ENCODE assay signal across 32 mouse cellular contexts in genomic region chr15:103540646-103541045, GRCm38 (mm10). TPM values are rescaled to one million over a fixed set of nuclear protein-coding genes. Genes with fewer than 3 reads are reported as not detected.
DNase-seq lines count a peak whose midpoint lies in the region; ATAC-seq and TF ChIP-seq lines count a peak whose summit lies in the region.
"Had no signal": no experiment of that assay in that cellular context is flagged by ENCODE, and none has a peak within 500 bp of the region (broad histone marks: within the 10 kb centered on the region; RNA-seq: fewer than 3 reads in every experiment).

No protein-coding gene starts in this region.

- H3K9me3 ChIP-seq in neural tube, embryonic 15.5 days (replicated peaks) = no peaks in the 10 kb centered on the region
- H3K9me3 ChIP-seq: embryonic facial prominence, embryonic 12.5 days; embryonic facial prominence, embryonic 15.5 days; heart, embryonic 12.5 days; heart, embryonic 15.5 days had no signal

- DNase-seq in heart, adult 11 months = peak; percentile 67
- DNase-seq in heart, postnatal 10 days = no peak
- DNase-seq in kidney, adult 2 months = no peak
- DNase-seq in kidney, adult 9 months = no peak
- peak; percentile 9 for DNase-seq in neural tube, embryonic 10.5 days (ENCODE audit: extremely low spot score, low spot score)
- DNase-seq: adrenal gland, adult 2 months; adrenal gland, postnatal 14 days; cerebellum, adult 11 months; cerebellum, adult 2 months; cerebellum, adult 9-11 months; cerebellum, postnatal 25 days; gastrocnemius, postnatal 25 days; heart, postnatal 14 days; heart, postnatal 4 days had no signal

- no peak for TF ChIP-seq CTCF in kidney, adult 2 months (conservative IDR thresholded peaks at IDR 0.05; ENCODE audit: insufficient read depth, insufficient read length, low read depth, low read length)

- WGBS in kidney, adult 2 months = 42% methylated on average over 1 of the region's 1 CpGs
- WGBS in neural tube, embryonic 15.5 days = 85% methylated on average over 1 of the region's 1 CpGs

- no peak overlapping the region for H3K9ac ChIP-seq in neural tube, embryonic 15.5 days (replicated peaks)
- H3K9ac ChIP-seq: embryonic facial prominence, embryonic 12.5 days; embryonic facial prominence, embryonic 15.5 days; heart, embryonic 12.5 days; heart, embryonic 15.5 days; hindbrain, embryonic 14.5 days had no signal

- no peak overlapping the region for H3K4me3 ChIP-seq in kidney, adult 2 months (ENCODE audit: insufficient read depth, low read depth, low read length)
- H3K4me3 ChIP-seq in neural tube, embryonic 15.5 days (replicated peaks) = no peak overlapping the region
- H3K4me3 ChIP-seq: embryonic facial prominence, embryonic 12.5 days; embryonic facial prominence, embryonic 15.5 days; heart, adult 2 months; heart, embryonic 12.5 days; heart, embryonic 15.5 days had no signal

- intact Hi-C loops in heart, postnatal 10 days (cut with DNase I) = no loop called here

- no peak overlapping the region for H3K4me2 ChIP-seq in neural tube, embryonic 15.5 days
- H3K4me2 ChIP-seq: embryonic facial prominence, embryonic 12.5 days; embryonic facial prominence, embryonic 15.5 days; heart, embryonic 12.5 days; heart, embryonic 15.5 days; hindbrain, embryonic 14.5 days had no signal

- peak overlapping the region; percentile 85 for H3K27ac ChIP-seq in kidney, adult 2 months (ENCODE audit: insufficient read depth, low read depth, low read length)
- H3K27ac ChIP-seq in neural tube, embryonic 15.5 days (replicated peaks) = no peak overlapping the region
- H3K27ac ChIP-seq: embryonic facial prominence, embryonic 12.5 days; embryonic facial prominence, embryonic 15.5 days; heart, adult 2 months; heart, embryonic 15.5 days; hindbrain, embryonic 14.5 days; hindbrain, postnatal 0 days had no signal

- TF ChIP-seq POLR2A in kidney, adult 2 months (IDR thresholded peaks at IDR 0.05; ENCODE audit: low read depth, low read length) = no peak

- H3K4me1 ChIP-seq in kidney, adult 2 months (ENCODE audit: control insufficient read depth, insufficient read depth, low read length) = 0 out of 2 replicates have a peak, but pooled peaks cover 3% of the 10 kb centered on the region
- peaks cover 19% of the 10 kb centered on the region for H3K4me1 ChIP-seq in neural tube, embryonic 15.5 days

- H3K36me3 ChIP-seq in kidney, adult 2 months (ENCODE audit: control insufficient read depth, insufficient read depth, low read length) = no peaks in the 10 kb centered on the region
- H3K36me3 ChIP-seq in neural tube, embryonic 15.5 days = no peaks in the 10 kb centered on the region
- H3K36me3 ChIP-seq: embryonic facial prominence, embryonic 12.5 days; embryonic facial prominence, embryonic 15.5 days; heart, embryonic 12.5 days; heart, embryonic 15.5 days had no signal

- ATAC-seq in neural tube, embryonic 15.5 days (ENCODE audit: low FRiP score) = no peak
- ATAC-seq: CD4-positive, CD25-positive, alpha-beta regulatory T cell, adult 4 months; forebrain, embryonic 14.5 days; hindbrain, postnatal 0 days; inflammation-experienced regulatory T-cells, adult 6 months had no signal

- H3K27me3 ChIP-seq in kidney, adult 2 months (replicated peaks; ENCODE audit: control insufficient read depth, insufficient read depth, low read length) = no peaks in the 10 kb centered on the region
- H3K27me3 ChIP-seq in neural tube, embryonic 15.5 days (replicated peaks) = 0 out of 2 replicates have a peak, but pooled peaks cover 5% of the 10 kb centered on the region

RNA-seq across cellular contexts. Expression of gene Ppp1r1a, which starts 2.8 kb away (rescaled TPM):
- total RNA-seq in heart, postnatal 10 days (2021) = 10 to 100 TPM; 14.8 to 18.0 TPM
- polyA plus RNA-seq in kidney, adult 2 months (2012; rRNA removed) = 253 and 258 TPM in 2 replicates
- polyA plus RNA-seq in neural tube, embryonic 15.5 days (2015; fragmentation: Nextera tagmentation; extraction: Ambion mirVana) = 94.4 and 118 TPM in 2 replicates
- total RNA-seq: common myeloid progenitor, adult 5-6 weeks; MEL had no signal
- polyA plus RNA-seq: CD4-positive, CD25-positive, alpha-beta regulatory T cell, adult 4 months had no signal

RNA-seq across cellular contexts. Expression of gene Glycam1, which starts 24.2 kb away (rescaled TPM):
- not detected for total RNA-seq in heart, postnatal 10 days (2021)
- 118 TPM in 1 of 2 replicates, not detected in the other for polyA plus RNA-seq in kidney, adult 2 months (2012; rRNA removed)
- polyA plus RNA-seq in neural tube, embryonic 15.5 days (2015; fragmentation: Nextera tagmentation; extraction: Ambion mirVana) = not detected in 2 replicates
- total RNA-seq: adrenal gland, adult 2 months; adrenal gland, postnatal 14 days; adrenal gland, postnatal 4 days; common myeloid progenitor, adult 5-6 weeks; gastrocnemius, adult 8-10 months; gastrocnemius, postnatal 25 days; heart, adult 2 months; heart, postnatal 14 days; heart, postnatal 4 days; hindbrain, postnatal 0 days; MEL had no signal
- polyA plus RNA-seq: adrenal gland, adult 2 months; C2C12; CD4-positive, CD25-positive, alpha-beta regulatory T cell, adult 4 months; cerebellum, adult 2 months; embryonic facial prominence, embryonic 12.5 days; embryonic facial prominence, embryonic 15.5 days; forebrain, embryonic 14.5 days; gonadal fat pad, adult 2 months; heart, adult 2 months; heart, embryonic 12.5 days; heart, embryonic 15.5 days; hindbrain, embryonic 11.5 days; hindbrain, embryonic 14.5 days; hindbrain, postnatal 0 days; inflammation-experienced regulatory T-cells, adult 6 months had no signal

RNA-seq across cellular contexts. Expression of gene Pde1b, which starts 37.8 kb away (rescaled TPM):
- 1 to 10 TPM; 2.7 to 2.8 TPM for total RNA-seq in heart, postnatal 10 days (2021)
- 2.0 and 2.8 TPM in 2 replicates for polyA plus RNA-seq in kidney, adult 2 months (2012; rRNA removed)
- 77.9 and 89.8 TPM in 2 replicates for polyA plus RNA-seq in neural tube, embryonic 15.5 days (2015; fragmentation: Nextera tagmentation; extraction: Ambion mirVana)

Comparison
In these comparisons a context has a peak if more than half of its experiments do, and no peak if none do; other contexts are left out.
1. DNase-seq: peak in heart, adult 11 months (single experiment) and neural tube, embryonic 10.5 days (single experiment); none in heart, postnatal 10 days (0 of 2), kidney, adult 2 months (single experiment) and kidney, adult 9 months (single experiment).
2. RNA of gene Pde1b, which starts 37.8 kb away (polyA plus RNA-seq): 77.9 to 89.8 TPM in neural tube, embryonic 15.5 days; 2.0 to 2.8 TPM in kidney, adult 2 months; every median in the first group is over 10 times any median in the second.